Mouse (Mus musculus) thymus, postnatal 10 days (tissue): ENCODE data around the gene Glipr1l3.
"Not testable (repeated sequence)": the region's sequence is repeated elsewhere in the genome, so short reads cannot be mapped to it uniquely, and the experiment has no call there.

ENCODE experiments used
- DNase-seq, 2 experiments: peaks; one replicate each; pipeline ENCODE4 v3.0.0; 2021; ENCODE audit warnings: low spot score in 2 of 2

Gene Glipr1l3

GRCm38 (mm10) chr10:112159882-112160560 lies at the start of gene Glipr1l3:
Glipr1l3 (minus strand) TSS chr10:112160327.
- DNase-seq = peak; percentile 8 to 36

- no peak for DNase-seq
Measured at GRCm38 (mm10) chr10:112203463-112203862, 43.3 kb upstream of the Glipr1l3 start.

DNA sequence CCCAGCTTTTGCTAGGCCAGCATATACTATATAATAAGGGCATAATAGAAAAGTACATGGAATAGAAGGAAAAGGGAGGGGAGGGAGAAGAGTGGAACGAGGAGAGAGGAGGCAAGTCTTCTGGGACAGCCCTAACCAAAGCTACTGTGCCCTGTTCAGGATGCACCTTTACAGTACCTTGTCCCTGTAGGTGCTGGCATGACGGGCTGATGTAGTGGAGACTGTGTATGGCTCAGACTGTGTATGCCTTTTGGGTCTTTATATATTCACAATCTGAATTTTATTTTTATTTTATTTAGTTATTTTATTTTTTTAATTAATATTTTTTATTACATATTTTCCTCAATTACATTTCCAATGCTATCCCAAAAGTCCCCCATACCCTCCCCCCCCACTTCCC lies 33.8 kb upstream of the Glipr1l3 start:
- DNase-seq = not testable (repeated sequence)

GRCm38 (mm10) chr10:112177027-112177426 lies 16.9 kb upstream of the Glipr1l3 start:
- not testable (repeated sequence) for DNase-seq

DNA sequence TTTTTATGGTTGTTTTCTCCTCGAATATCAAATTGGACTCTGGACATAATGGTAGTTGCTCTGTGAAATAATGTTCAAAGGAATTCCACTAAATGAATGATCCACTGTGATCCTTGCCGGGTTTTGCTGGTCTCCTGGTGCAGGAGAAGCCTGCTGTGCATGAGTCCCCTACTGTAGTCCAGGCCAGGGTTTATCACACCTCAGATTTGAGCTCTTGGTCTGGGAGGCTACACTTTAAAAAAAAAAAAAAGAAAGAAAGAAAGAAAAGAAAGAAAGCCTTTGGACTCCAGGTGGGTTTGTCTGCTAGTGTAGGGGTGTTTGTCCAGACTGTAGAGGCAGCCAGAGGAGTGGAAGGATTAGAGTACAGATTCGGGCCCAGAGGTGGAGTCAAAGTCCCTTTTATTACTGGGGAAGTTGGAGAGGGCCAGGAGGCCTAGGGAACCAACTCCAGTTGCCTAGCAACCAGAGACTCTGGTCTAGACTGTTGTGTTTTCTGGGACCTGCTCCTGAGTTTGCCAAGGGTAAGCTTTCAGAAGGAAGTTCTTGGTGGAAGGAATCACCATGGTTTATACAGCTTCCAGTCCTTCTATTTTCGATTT lies 3.1 kb upstream of the Glipr1l3 start, which contains the start of gene Caps2:
Gene Caps2 (plus strand): TSS at position 454 of the 599 bp plus-strand sequence.
- DNase-seq = no peak

- DNase-seq = no peak
Measured at GRCm38 (mm10) chr10:112139834-112140233, 20.3 kb downstream of the Glipr1l3 start.

- no peak for DNase-seq
Measured at GRCm38 (mm10) chr10:112138871-112139430, 21.2 kb downstream of the Glipr1l3 start.

GRCm38 (mm10) chr10:112138050-112138870 lies 21.9 kb downstream of the Glipr1l3 start:
- peak in 1 of 2 experiments; percentile 20 for DNase-seq

DNA sequence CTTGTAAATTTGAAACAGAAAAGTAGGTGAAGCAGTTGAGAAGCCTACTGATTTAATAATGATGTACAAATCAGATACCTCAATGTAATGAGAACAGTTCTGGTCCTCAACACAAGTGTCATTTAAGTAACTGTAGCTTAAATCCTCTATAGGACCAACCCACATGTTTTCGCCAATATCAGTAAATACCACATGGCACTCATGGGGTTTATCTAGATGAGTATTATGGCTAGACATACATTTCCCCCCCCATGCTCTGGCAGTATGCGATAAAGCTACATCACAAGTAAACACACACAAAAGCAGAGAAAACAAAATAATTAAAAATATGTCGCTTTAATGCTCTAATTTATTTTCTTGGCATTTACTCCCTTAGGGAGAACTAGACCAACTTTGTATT lies 27.9 kb downstream of the Glipr1l3 start:
- DNase-seq = no peak

DNA sequence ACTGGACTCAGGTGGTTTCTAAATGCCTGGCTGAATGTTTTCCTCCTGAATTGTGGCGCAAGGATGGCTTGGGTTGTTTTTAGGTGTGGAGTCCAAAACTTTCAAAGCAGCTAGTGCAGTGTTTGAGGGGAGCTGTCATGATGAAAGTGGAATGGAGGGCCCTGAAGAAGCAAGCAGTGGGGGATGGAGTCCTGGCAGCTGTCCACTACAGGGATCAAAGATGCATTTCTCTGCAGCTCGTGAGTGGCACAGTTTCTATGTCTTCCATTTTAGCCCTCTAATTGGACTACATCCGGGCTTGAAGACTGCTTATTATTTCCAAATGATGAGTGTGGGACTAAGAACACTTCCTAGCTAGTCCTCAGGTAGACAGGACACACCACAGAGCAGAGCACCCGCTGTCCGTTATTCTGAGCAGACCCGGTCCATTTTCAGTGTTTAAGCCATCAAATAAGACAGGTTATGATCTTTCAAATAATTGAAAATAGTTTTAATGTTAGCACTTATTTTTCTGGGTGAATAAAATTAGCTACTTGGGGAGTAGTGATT lies 32.4 kb downstream of the Glipr1l3 start:
- DNase-seq = not testable (repeated sequence)

DNA sequence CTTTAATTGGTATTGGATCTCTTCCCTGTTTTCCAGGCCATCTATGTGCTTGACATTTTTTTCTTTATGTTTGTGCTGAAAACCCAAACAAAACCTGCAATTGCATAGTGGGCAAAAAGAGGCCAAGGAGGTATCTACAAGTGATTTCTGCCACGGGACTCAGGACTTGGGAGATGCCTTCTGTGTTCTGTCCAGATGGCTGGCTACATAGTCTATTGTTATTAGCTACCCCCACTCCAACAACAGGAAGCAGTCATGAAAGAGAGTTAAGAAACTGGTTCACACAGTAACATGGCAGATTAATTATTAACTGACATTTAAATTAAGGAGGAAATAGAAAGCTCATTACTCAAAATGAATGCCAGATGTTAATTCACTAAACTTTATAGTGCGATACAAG lies 35.0 kb downstream of the Glipr1l3 start:
- not testable (repeated sequence) for DNase-seq

DNA sequence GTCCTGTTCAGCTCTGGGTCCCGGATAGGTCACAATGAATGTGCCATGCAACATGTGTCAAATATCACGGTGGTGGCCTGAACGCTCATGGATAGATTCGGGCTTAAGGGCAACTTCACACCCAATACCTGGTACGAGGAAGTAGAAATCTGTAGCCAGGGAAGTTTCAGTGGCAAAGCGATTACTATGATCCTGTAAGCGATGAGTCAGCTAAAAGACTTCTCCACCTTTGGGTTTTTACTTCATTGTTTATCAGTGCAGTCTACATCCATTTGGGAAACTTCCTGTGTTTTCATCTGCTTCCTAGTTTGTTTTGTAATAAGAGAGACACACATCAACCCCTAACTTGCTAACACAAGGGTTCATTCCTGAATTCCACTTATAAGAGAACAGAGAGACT lies 49.7 kb downstream of the Glipr1l3 start:
- no peak for DNase-seq

DNA sequence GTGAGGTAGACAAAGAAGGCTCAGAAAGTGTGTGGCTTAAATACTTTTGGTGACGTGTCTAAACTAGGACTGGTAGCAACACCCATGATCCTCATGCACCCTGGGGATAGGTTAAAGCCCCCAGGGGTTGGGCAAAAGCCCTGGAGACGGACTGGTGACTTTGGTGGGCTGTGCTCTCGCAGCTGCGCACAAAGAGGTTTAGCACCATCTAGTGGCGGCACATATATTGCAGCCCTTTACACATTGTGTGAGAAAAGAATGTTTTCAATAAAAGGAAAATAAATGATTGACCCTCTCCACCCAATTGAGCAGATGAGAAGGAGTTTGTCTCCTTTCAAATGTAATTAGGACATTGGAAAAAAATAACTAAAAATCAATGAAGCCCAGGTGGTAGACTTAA lies 54.3 kb downstream of the Glipr1l3 start:
- peak; percentile 29 to 49 for DNase-seq
